Mouse (Mus musculus) adrenal gland, adult 2 months (tissue): ENCODE measurements around the gene H2al1c. TPM values are rescaled to one million over a fixed set of nuclear protein-coding genes. Genes with fewer than 3 reads are reported as not detected.
"Not testable (repeated sequence)": the region's sequence is repeated elsewhere in the genome, so short reads cannot be mapped to it uniquely, and the experiment has no call there.

Source experiments
- DNase-seq: peaks from one replicate; pipeline ENCODE4 v3.0.0; 2021
- long read RNA-seq: library from polyadenylated mRNA; stranded (forward); transcript quantifications from one replicate; pipeline ENCODE4 v2.0.0, GENCODE M21; 2021
- polyA plus RNA-seq: library from polyadenylated mRNA; depleted of rRNA; stranded (reverse); fragments of >200 nt; gene quantifications from 2 replicates; pipeline ENCODE4 v1.2.3, GENCODE M21; 2012; rRNA removed
- total RNA-seq, 2 experiments: library from RNA; stranded (reverse); gene quantifications; 2 replicates each; pipeline ENCODE4 v1.2.3; 2021

H2al1c gene
- total RNA-seq (not detected), polyA plus RNA-seq (not detected in 2 replicates)
- long read RNA-seq, result 0 reads

DNA sequence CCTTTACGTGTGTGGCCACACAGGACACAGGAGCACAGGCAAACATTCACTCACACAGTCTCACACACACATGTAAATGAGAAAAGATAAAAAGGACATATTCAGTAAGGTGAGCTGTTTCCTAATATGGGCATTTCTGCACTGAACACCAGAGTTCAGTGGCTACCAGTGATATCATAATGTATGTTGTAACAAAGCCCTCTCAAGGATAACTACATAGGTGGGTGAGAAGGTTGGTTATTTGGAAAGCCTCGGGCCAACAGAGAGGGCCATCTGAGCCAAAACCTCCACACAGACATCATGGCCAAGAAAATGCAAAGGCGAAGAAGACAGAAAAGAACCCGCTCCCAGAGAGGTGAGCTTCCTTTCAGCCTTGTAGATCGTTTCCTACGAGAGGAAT lies at the start of gene H2al1c:
Gene H2al1c (plus strand): TSS at position 301 of the 400 bp plus-strand sequence.
- DNase-seq, result not testable (repeated sequence)

DNA sequence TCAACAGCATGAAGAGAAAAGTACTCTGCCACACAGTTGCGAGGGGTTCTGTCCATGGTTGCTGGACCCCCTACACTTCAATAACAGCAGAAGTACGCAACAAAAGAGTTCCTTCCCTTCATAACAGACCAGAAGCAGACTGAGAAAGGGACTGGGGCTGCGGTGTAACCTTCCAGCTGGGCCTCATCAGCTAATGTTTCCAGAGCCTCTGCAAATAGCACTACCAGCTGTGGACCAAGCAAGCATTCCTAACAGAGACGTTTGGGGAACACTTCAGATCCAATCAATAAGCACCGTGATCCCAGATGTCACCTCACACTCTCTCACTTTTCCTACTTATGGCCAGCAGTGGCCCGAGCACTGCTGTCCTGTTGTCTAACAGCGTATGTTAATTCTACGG lies 40.5 kb upstream of the H2al1c start:
- DNase-seq, result no peak

- DNase-seq, result peak; percentile 6
These were observed 37.7 kb upstream of the H2al1c start for GRCm38 (mm10) chrX:11267791-11268190.

GRCm38 (mm10) chrX:11269074-11269473 lies 36.4 kb upstream of the H2al1c start:
- DNase-seq, result peak; percentile 10

DNA sequence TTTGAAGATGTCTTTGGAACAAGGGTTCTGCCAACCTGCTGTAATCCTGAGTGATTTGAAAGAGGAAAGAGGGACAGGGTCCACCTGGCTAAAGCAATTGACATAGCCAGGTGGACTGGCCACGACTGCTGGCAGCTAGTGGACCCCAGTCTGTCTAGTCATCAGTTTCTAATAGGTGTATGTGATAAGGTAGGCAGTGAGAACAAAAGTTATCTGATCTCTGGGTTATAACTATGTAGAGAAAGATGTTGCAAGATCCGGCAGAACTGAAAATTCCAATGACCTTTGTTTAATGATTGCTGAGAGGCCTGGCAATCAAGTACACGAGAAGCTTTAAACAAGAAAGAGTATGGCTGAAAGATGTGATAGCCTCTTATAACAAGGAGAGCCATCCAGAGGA lies 32.3 kb upstream of the H2al1c start:
- no peak for DNase-seq

DNA sequence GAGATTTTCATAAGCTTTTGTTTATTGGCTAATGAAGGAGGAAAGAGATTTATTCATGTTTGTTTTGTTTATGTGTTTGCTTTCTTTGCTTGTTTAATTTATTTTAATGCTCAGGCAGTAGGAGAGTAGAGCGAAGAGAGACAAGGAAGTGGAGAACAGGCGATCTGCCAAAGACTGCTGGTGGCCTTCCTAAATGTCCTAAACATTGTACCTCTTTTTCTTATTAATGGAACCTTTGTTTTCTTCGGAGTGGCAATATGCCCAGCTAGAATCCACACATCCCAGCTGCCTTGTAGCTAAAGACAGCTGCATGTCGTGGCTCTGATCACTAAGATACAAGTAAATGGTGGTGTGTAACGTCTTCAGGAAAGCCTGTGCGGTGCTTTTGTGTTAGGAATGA lies 28.4 kb upstream of the H2al1c start:
- DNase-seq, result no peak

DNA sequence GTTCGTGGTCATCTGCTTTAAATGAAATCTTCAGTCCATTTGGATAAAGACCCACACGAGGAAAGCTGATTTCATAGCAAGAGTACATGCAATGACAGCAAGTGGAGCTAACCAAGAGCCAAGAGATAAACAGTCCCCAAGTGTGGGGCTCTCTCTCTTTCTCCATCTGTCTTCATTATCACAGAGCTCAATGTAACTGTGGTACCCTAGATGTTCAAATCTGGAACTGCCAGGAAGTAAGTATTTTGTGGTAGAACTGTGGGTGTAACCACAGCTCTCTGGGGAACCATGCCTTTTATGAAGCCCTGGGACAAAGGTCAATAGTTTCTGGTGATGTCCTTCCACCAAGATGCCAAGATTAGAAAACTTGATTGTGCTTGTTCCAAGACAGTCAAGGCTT lies 24.7 kb upstream of the H2al1c start:
- no peak for DNase-seq

DNA sequence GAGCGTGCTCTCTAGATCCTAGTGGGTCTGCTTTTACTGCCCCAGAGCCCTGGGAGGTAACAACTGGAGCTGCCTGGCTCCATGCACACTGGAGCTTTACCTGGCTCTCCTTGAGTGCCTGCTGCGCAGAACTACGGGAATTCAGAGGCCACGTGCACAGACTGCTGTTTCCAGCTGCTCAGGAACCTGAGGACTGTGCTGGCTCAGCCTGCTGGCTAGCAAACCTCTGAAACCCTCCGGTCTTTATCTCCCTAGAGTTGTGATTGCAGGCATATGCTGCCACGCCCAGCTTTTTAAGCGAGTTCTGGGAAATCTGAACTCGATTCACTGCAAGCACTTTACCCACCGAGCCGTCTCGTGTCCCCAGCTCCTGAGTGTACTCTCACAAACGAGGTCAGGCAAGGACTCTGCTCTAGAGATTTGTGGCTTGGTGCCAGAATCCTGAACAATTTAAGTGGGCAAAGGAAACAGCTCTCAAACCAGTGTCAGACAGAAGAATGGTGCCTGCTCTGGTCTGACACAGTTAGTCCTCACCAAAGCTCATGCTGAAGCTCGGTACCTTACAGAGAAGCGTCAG lies 17.1 kb upstream of the H2al1c start:
- peak; percentile 9 for DNase-seq

DNA sequence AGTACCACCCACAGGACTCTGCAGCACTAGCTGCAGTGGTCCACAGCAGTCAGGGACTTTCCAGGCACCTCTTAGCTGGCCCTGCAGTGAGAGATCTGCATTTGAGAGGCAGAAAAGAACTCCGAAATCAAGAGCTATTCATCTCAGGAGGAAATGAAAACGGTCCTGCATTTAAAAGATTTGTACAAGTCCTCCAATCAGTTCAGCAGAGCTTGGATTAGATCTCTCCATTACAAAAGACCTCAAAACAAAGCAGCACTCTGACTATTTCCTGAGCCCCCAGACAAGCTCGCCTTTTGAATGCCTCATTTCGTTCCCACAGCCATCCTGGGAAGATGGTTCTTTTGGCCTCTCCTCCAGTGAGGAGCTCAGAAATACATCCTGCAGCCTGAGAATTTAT lies 16.2 kb upstream of the H2al1c start:
- no peak for DNase-seq

- DNase-seq, result not testable (repeated sequence)
These were observed 6.5 kb upstream of the H2al1c start, which contains the start of gene H2al1a for GRCm38 (mm10) chrX:11298957-11299356. H2al1a (plus strand) TSS chrX:11299257.

DNA sequence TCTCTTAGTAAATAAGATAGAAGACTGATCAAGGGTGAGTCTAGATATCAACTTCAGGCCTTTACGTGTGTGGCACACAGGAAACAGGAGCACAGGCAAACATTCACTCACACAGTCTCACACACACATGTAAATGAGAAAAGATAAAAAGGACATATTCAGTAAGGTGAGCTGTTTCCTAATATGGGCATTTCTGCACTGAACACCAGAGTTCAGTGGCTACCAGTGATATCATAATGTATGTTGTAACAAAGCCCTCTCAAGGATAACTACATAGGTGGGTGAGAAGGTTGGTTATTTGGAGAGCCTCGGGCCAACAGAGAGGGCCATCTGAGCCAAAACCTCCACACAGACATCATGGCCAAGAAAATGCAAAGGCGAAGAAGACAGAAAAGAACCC lies 3.3 kb upstream of the H2al1c start, which contains the start of gene H2al1b:
Gene H2al1b (plus strand): TSS at position 301 of the 400 bp plus-strand sequence.
- not testable (repeated sequence) for DNase-seq

- DNase-seq, result not testable (repeated sequence)
These were observed 3.1 kb downstream of the H2al1c start, which contains the start of gene H2al1d for GRCm38 (mm10) chrX:11308524-11308923. H2al1d (plus strand) TSS chrX:11308824.

DNA sequence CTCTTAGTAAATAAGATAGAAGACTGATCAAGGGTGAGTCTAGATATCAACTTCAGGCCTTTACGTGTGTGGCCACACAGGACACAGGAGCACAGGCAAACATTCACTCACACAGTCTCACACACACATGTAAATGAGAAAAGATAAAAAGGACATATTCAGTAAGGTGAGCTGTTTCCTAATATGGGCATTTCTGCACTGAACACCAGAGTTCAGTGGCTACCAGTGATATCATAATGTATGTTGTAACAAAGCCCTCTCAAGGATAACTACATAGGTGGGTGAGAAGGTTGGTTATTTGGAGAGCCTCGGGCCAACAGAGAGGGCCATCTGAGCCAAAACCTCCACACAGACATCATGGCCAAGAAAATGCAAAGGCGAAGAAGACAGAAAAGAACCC lies 6.2 kb downstream of the H2al1c start, which contains the start of gene H2al1e:
Gene H2al1e (plus strand): TSS at position 301 of the 400 bp plus-strand sequence.
- DNase-seq, result not testable (repeated sequence)

DNA sequence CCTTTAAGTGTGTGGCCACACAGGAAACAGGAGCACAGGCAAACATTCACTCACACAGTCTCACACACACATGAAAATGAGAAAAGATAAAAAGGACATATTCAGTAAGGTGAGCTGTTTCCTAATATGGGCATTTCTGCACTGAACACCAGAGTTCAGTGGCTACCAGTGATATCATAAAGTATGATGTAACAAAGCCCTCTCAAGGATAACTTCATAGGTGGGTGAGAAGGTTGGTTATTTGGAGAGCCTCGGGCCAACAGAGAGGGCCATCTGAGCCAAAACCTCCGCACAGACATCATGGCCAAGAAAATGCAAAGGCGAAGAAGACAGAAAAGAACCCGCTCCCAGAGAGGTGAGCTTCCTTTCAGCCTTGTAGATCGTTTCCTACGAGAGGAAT lies 9.4 kb downstream of the H2al1c start, which contains the start of gene H2al1f:
Gene H2al1f (plus strand): TSS at position 301 of the 400 bp plus-strand sequence.
- not testable (repeated sequence) for DNase-seq

GRCm38 (mm10) chrX:11317956-11318355 lies 12.5 kb downstream of the H2al1c start, which contains the start of gene H2al1g:
H2al1g (plus strand) TSS chrX:11318256.
- DNase-seq, result not testable (repeated sequence)

DNA sequence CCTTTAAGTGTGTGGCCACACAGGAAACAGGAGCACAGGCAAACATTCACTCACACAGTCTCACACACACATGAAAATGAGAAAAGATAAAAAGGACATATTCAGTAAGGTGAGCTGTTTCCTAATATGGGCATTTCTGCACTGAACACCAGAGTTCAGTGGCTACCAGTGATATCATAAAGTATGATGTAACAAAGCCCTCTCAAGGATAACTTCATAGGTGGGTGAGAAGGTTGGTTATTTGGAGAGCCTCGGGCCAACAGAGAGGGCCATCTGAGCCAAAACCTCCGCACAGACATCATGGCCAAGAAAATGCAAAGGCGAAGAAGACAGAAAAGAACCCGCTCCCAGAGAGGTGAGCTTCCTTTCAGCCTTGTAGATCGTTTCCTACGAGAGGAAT lies 15.7 kb downstream of the H2al1c start, which contains the start of gene H2al1h:
Gene H2al1h (plus strand): TSS at position 301 of the 400 bp plus-strand sequence.
- DNase-seq, result not testable (repeated sequence)

DNA sequence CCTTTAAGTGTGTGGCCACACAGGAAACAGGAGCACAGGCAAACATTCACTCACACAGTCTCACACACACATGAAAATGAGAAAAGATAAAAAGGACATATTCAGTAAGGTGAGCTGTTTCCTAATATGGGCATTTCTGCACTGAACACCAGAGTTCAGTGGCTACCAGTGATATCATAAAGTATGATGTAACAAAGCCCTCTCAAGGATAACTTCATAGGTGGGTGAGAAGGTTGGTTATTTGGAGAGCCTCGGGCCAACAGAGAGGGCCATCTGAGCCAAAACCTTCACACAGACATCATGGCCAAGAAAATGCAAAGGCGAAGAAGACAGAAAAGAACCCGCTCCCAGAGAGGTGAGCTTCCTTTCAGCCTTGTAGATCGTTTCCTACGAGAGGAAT lies 18.9 kb downstream of the H2al1c start, which contains the start of gene H2al1i:
Gene H2al1i (plus strand): TSS at position 301 of the 400 bp plus-strand sequence.
- DNase-seq, result not testable (repeated sequence)

GRCm38 (mm10) chrX:11327522-11327921 lies 22.1 kb downstream of the H2al1c start, which contains the start of gene H2al1j:
H2al1j (plus strand) TSS chrX:11327822.
- DNase-seq, result not testable (repeated sequence)

DNA sequence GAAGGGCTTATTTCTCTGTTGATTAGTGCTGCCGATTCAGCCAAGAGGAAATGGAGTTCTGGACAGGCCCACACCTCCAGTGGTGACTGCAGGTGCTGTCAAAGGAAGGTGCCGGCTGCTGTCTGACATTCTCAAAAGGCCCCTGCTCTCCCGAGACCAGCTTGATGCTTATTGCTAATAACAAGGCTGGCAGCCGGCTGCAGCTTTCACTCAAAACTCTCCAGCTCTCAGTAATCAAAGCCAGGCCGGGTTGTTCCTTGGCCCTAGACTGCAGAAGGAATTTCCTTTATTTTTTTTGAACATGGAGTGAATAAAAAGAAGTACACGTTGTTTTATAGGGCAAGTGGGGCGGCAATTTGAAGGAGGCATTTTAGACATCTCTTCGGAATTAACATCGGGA lies 40.3 kb downstream of the H2al1c start:
- DNase-seq, result no peak

DNA sequence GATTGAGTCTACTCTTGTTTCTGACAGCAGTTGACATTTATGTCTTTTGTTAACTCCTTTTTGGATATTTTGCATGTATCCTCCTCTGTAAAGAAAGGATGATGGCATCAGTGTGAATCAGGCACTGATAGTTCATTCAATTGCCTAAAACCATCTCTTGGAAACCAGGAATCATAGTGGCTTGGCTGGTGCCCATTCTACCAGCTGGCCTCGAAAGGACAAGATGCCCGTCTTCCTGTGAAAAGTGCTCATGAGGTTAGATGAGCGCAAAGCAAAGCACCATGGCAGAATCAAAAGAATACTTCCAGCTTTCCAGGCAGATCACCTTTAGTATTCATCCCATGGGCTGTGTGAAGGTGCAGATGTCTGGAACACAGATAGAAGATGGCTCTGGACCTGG lies 41.3 kb downstream of the H2al1c start:
- DNase-seq, result no peak
